Mouse (Mus musculus) intestine, embryonic 14.5 days (tissue): ENCODE measurements around the gene Camta2. TPM values are rescaled to one million over a fixed set of nuclear protein-coding genes. Genes with fewer than 3 reads are reported as not detected.

Experiments used
- ATAC-seq: fragments of 200-750 bp; cut with Nextera tagmentation; replicated peaks from 2 replicates; pipeline ENCODE4 v1.8.0; 2017; ENCODE audit warnings: low read depth, moderate number of reproducible peaks, moderate TSS enrichment, moderate library complexity; ENCODE audit not compliant: low FRiP score, low TSS enrichment
- DNase-seq: peaks from one replicate; pipeline ENCODE4 v3.0.0-alpha.2; 2018; ENCODE audit warnings: low spot score
- H3K27ac ChIP-seq: fragments of 300-500 bp; sonication (generic); 2 replicates; pipeline ENCODE4 v1.5.1; 2014; ENCODE audit warnings: low read depth, mild to moderate bottlenecking, control low read depth
- H3K27me3 ChIP-seq: fragments of 300-500 bp; sonication (generic); replicated peaks from 2 replicates; pipeline ENCODE4 v1.6.1; 2014; ENCODE audit warnings: low read length, control low read depth; ENCODE audit not compliant: control insufficient read depth, insufficient read depth
- H3K36me3 ChIP-seq: fragments of 300-500 bp; sonication (generic); 2 replicates; pipeline ENCODE4 v1.6.1; 2014; ENCODE audit warnings: low read length, control low read depth; ENCODE audit not compliant: control insufficient read depth, insufficient read depth
- H3K4me1 ChIP-seq: fragments of 300-500 bp; sonication (generic); replicated peaks from 2 replicates; pipeline ENCODE4 v1.6.1; 2014; ENCODE audit warnings: low read length, control low read depth, mixed read lengths; ENCODE audit not compliant: control insufficient read depth, insufficient read depth
- H3K4me2 ChIP-seq: fragments of 300-500 bp; sonication (generic); 2 replicates; pipeline ENCODE4 v1.6.1; 2014; ENCODE audit warnings: low read length
- H3K4me3 ChIP-seq: fragments of 300-500 bp; sonication (generic); 2 replicates; pipeline ENCODE4 v1.5.1; 2014; ENCODE audit warnings: low read depth, low read length, control low read depth, mixed read lengths
- H3K9ac ChIP-seq: fragments of 300-500 bp; sonication (generic); 2 replicates; pipeline ENCODE4 v1.6.1; 2014; ENCODE audit warnings: mild to moderate bottlenecking, low read length
- H3K9me3 ChIP-seq: fragments of 300-500 bp; sonication (generic); 2 replicates; pipeline ENCODE4 v1.6.1; 2016; ENCODE audit warnings: low read length, control low read depth; ENCODE audit not compliant: control insufficient read depth
- WGBS: fragments of 180-500 bp; shearing (Covaris S2); extraction: QIAGEN DNeasy Blood & Tissue Kit; methylation state at CpG from one replicate; pipeline ENCODE4 v1.1.7; 2014; 5-methylcytosine and 5-hydroxymethylcytosine counted together
- polyA plus RNA-seq: library from polyadenylated mRNA; unstranded; fragments of >200 nt; fragmentation: Nextera tagmentation; extraction: Ambion mirVana; gene quantifications from 2 replicates; pipeline ENCODE4 v1.2.1, GENCODE M21; 2014

Gene Camta2
- polyA plus RNA-seq, 1 experiment from 2014 or later, result 16.2 TPM

- peak overlapping the region; percentile 98 for H3K27ac ChIP-seq
- no peak for ATAC-seq
- DNase-seq, result peak; percentile 66
- peaks cover 36% of the 10 kb centered on the region for H3K4me1 ChIP-seq
- peak overlapping the region; percentile 100 for H3K4me3 ChIP-seq
- H3K27me3 ChIP-seq, result no peaks in the 10 kb centered on the region
- H3K36me3 ChIP-seq, result peaks cover 21% of the 10 kb centered on the region
- peak overlapping the region; percentile 99 for H3K9ac ChIP-seq
- H3K9me3 ChIP-seq, result no peaks in the 10 kb centered on the region
- 8% methylated on average over 16 of the region's 16 CpGs for WGBS
- peak overlapping the region; percentile 98 for H3K4me2 ChIP-seq
Measured at GRCm38 (mm10) chr11:70656456-70656927, 31.4 kb downstream of the Camta2 start.

GRCm38 (mm10) chr11:70655571-70656455 is 32.1 kb downstream of the Camta2 start:
- ATAC-seq (peak; percentile 63), DNase-seq (peak; percentile 81)
- peak overlapping the region; percentile 98 for H3K27ac ChIP-seq
- H3K27me3 ChIP-seq, result no peaks in the 10 kb centered on the region
- H3K9ac ChIP-seq, result peak overlapping the region; percentile 99
- H3K4me1 ChIP-seq, result peaks cover 43% of the 10 kb centered on the region
- WGBS, result under 1% methylated on average over 58 of the region's 61 CpGs
- H3K36me3 ChIP-seq, result peaks cover 24% of the 10 kb centered on the region
- H3K9me3 ChIP-seq, result no peaks in the 10 kb centered on the region
- H3K4me3 ChIP-seq, result peak overlapping the region; percentile 100
- H3K4me2 ChIP-seq, result peak overlapping the region; percentile 98

DNA sequence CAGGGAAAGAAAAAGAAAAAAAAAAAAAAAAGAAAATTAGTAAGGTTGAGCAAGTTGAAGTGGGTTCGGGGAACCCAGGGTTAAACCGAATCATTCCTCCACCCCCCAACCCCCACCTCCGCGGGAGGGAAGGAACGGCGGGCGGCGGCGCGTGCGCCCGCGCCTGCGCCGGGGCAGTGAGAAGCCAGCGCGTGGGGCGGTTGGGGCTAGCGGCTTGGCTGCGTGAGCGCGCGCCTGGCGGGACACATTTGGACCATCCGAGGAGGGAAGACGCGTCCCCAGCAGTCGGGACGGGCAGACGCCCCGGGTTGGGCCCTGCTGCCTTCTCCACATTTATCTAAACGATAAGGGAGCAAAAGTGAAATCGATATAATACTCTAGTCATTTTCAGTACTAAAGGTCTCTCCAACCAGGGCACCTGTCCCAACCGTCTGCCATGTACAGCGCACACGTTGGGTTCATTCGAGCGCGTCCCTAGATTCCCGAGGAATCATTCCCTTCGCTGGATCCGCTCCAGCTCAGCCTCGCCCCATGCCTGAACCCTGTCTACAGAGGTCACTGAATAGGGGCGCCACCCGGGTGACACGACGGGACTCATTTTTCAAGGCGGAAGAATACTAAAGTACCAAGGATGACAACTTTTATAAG is 32.9 kb downstream of the Camta2 start:
- Histone ChIP-seq H3K4me3 (peak overlapping the region; percentile 100), H3K27me3 (no peaks in the 10 kb centered on the region), H3K9ac (peak overlapping the region; percentile 99), H3K4me2 (peak overlapping the region; percentile 98), H3K27ac (peak overlapping the region; percentile 98), H3K4me1 (peaks cover 46% of the 10 kb centered on the region), H3K9me3 (no peaks in the 10 kb centered on the region), H3K36me3 (peaks cover 31% of the 10 kb centered on the region)
- DNase-seq, result peak; percentile 93
- ATAC-seq, result peak; percentile 34
- 0% methylated on average over 48 of the region's 48 CpGs for WGBS

DNA sequence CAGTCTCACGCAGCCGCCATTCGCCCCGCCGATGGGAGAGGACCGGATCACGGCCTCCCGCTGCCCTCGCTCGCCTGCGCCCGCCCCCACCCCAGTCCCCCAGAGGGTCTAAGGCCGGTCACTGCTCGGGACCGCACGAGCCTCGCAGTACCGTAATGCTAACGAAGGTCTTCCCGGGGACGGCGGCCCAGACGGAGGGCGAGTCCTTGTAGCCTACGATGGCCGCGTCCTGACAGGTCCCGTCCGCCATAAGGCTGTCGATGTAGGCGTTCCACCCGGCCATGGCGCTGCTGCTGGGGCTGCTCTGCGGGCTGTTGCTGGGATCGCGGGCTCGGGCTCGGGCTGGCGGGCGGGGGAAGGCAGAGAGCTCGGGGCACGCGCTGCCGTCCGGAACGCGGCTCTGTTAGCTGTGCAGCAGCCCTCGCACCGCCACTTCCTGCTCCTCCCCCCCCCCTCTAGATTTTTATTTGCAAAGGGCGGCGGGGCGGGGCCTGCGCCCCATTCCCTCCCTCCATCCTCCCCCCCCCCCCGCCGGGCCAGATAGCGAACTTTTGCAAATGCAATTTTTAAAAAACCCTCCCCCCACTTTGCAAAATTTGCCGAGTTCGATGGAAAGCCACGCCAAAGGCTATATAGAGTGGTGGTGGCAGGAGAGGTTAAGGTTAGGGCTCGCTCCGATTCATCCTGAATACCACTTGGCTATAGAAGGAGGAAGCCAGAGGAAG is 33.5 kb downstream of the Camta2 start, which contains the start of gene Pfn1:
TSS of gene Pfn1 (minus strand) at position 447 of the 725 bp plus-strand sequence.
- H3K4me3 ChIP-seq, result peak within 1 kb of the TSS; percentile 100
- H3K27me3 ChIP-seq, result no peaks in the 10 kb centered on the region
- peak within 1 kb of the TSS; percentile 98 for H3K27ac ChIP-seq
- H3K9me3 ChIP-seq, result no peaks in the 10 kb centered on the region
- H3K4me1 ChIP-seq, result peaks cover 49% of the 10 kb centered on the region
- peak within 1 kb of the TSS; percentile 99 for H3K9ac ChIP-seq
- peaks cover 38% of the 10 kb centered on the region for H3K36me3 ChIP-seq
- DNase-seq (peak; percentile 88), ATAC-seq (peak; percentile 33)
- peak within 1 kb of the TSS; percentile 98 for H3K4me2 ChIP-seq
- under 1% methylated on average over 59 of the region's 61 CpGs for WGBS

DNA sequence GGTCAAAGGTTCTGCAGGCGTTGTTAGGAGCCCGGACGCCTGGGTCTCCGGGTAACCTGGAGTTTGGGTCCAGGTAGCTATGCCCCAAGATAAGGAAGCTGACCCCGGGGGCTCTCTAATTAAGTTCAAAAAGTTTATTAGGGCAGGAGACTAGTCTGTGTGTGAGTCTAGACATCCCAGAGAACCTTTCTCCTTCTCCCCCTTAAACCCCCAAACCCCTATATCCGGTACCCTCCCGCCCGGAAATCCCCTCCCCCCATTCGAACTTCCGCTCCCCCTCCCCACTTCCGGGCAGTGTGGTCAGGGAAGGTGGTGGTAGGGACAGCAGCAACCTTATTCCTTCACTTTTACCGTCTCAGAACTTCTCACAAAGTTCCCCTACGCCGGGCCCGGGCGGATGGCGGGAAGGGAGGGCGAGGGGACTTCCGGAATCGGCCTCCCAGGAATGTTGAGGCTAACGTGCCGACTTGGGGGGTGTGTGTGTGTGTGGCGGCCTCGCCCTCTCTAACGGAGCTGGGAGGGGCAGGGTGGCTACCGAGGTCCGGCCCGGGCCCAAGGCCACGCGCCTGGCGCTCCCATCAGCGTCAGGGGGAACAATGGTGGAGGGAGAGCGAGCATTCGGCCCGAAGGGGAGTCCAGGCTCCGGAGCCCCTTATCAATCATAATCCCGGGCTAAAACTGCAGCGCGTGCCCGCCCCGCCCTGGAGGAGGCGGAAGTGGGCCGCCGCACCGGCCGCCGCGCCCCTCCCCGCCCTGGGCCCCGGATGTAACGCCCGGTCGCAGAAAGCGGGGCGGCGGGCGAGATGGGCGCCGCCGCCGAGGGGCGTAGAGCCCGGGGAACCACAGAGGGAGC is 34.3 kb downstream of the Camta2 start:
- DNase-seq (peak; percentile 92), ATAC-seq (peak; percentile 37)
- peaks cover 46% of the 10 kb centered on the region for H3K36me3 ChIP-seq
- peak overlapping the region; percentile 98 for H3K27ac ChIP-seq
- H3K4me3 ChIP-seq, result peak overlapping the region; percentile 100
- WGBS, result under 1% methylated on average over 54 of the region's 63 CpGs
- H3K4me2 ChIP-seq, result peak overlapping the region; percentile 98
- peaks cover 57% of the 10 kb centered on the region for H3K4me1 ChIP-seq
- H3K27me3 ChIP-seq, result no peaks in the 10 kb centered on the region
- peak overlapping the region; percentile 99 for H3K9ac ChIP-seq
- H3K9me3 ChIP-seq, result no peaks in the 10 kb centered on the region

DNA sequence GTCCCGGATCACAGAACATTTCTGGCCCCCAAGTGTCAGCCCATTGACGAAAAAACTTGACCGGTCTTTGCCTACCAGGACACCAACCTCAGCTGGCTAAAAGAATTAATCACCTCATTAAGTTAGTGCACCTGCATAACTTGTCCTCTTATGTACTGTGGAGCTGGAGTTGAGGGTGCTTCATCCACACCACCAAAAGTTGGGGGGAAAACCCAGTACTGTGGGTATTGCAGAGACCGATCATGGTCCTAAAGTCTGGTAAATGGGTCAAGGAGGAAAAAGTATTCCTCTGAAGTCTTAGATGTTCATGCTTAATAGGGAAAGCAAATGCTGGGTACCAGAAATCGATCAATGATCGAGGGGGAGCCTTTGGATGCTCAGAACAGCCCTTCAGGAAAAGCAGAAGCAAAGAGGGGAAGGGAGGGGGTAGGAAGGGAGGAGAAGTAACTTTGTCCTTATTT is 35.0 kb downstream of the Camta2 start:
- Histone ChIP-seq H3K4me3 (peak overlapping the region; percentile 100), H3K4me1 (peaks cover 60% of the 10 kb centered on the region), H3K9ac (peak overlapping the region; percentile 99), H3K4me2 (peak overlapping the region; percentile 98), H3K9me3 (no peaks in the 10 kb centered on the region), H3K27me3 (no peaks in the 10 kb centered on the region), H3K36me3 (peaks cover 50% of the 10 kb centered on the region), H3K27ac (peak overlapping the region; percentile 98)
- DNase-seq (no peak), ATAC-seq (no peak)
- 50% methylated on average over 6 of the region's 6 CpGs for WGBS

- Histone ChIP-seq H3K9ac (peak overlapping the region; percentile 99), H3K27me3 (no peaks in the 10 kb centered on the region), H3K36me3 (peaks cover 50% of the 10 kb centered on the region), H3K4me3 (peak overlapping the region; percentile 100), H3K9me3 (no peaks in the 10 kb centered on the region), H3K4me1 (peaks cover 54% of the 10 kb centered on the region), H3K4me2 (peak overlapping the region; percentile 98), H3K27ac (peak overlapping the region; percentile 98; the same call in 1 of the 2 replicates)
- 64% methylated on average over 12 of the region's 12 CpGs for WGBS
- ATAC-seq (no peak), DNase-seq (no peak)
Measured at GRCm38 (mm10) chr11:70652029-70652883, 35.6 kb downstream of the Camta2 start.
